Mouse (Mus musculus) myocyte (in vitro differentiated cells): ENCODE measurements around the gene Meis2. TPM values are rescaled to one million over a fixed set of nuclear protein-coding genes. Genes with fewer than 3 reads are reported as not detected.

ENCODE experiments used
- H3K27me3 ChIP-seq: one replicate; pipeline ENCODE4 v1.6.1; 2011; ENCODE audit not compliant: control insufficient read depth, insufficient read depth, insufficient read length
- H3K36me3 ChIP-seq: one replicate; pipeline ENCODE4 v1.6.1; 2011; ENCODE audit not compliant: control insufficient read depth, insufficient read depth
- H3K4me2 ChIP-seq: one replicate; pipeline ENCODE4 v1.6.1; 2011; ENCODE audit warnings: low read depth, control low read depth
- H3K4me3 ChIP-seq: one replicate; pipeline ENCODE4 v1.5.1; 2011; ENCODE audit warnings: mild to moderate bottlenecking, control low read depth, moderate library complexity
- H3K79me2 ChIP-seq: one replicate; pipeline ENCODE4 v1.6.1; 2011; ENCODE audit not compliant: control insufficient read depth, insufficient read depth
- H3ac ChIP-seq: one replicate; pipeline ENCODE4 v1.6.1; 2011; ENCODE audit not compliant: control insufficient read depth, insufficient read length
- CEBPB ChIP-seq: IDR thresholded peaks from 2 replicates; pipeline ENCODE4 v1.6.1; 2011; ENCODE audit warnings: mild to moderate bottlenecking, moderate library complexity; ENCODE audit not compliant: poor library complexity, insufficient read depth, severe bottlenecking
- E2F4 ChIP-seq: IDR thresholded peaks from one replicate; pipeline ENCODE4 v1.6.1; 2011; ENCODE audit warnings: mild to moderate bottlenecking, control low read depth, moderate library complexity; ENCODE audit not compliant: insufficient read depth
- MAX ChIP-seq: IDR thresholded peaks from one replicate; pipeline ENCODE4 v1.6.1; 2011; ENCODE audit warnings: low read depth, mild to moderate bottlenecking, control low read depth
- MYOD1 ChIP-seq, 3 experiments: IDR thresholded peaks; one replicate each; pipeline ENCODE4 v1.6.1; 2011; ENCODE audit warnings: control low read depth in 2 of 3, low read depth in 2 of 3, mild to moderate bottlenecking in 2 of 3, moderate library complexity in 1 of 3; ENCODE audit not compliant: insufficient read length in 2 of 3, control insufficient read depth in 1 of 3
- MYOG ChIP-seq, 3 experiments: IDR thresholded peaks; one replicate each; pipeline ENCODE4 v1.6.1; 2011; ENCODE audit warnings: control low read depth in 2 of 3, low read depth in 2 of 3, mild to moderate bottlenecking in 2 of 3; ENCODE audit not compliant: insufficient read length in 2 of 3, control insufficient read depth in 1 of 3, insufficient read depth in 1 of 3
- POLR2A ChIP-seq: IDR thresholded peaks from one replicate; pipeline ENCODE4 v1.6.1; 2011; ENCODE audit warnings: low read depth, mild to moderate bottlenecking, control low read depth, moderate library complexity; ENCODE audit not compliant: insufficient read length
- POLR2AphosphoS2 ChIP-seq: IDR thresholded peaks from one replicate; pipeline ENCODE4 v1.6.1; 2011; ENCODE audit warnings: low read depth, control low read depth; ENCODE audit not compliant: insufficient read length
- REST ChIP-seq: IDR thresholded peaks from one replicate; pipeline ENCODE4 v1.6.1; 2011; ENCODE audit warnings: mild to moderate bottlenecking, control low read depth, moderate library complexity; ENCODE audit not compliant: insufficient read depth, insufficient read length
- SRF ChIP-seq: IDR thresholded peaks from one replicate; pipeline ENCODE4 v1.6.1; 2011; ENCODE audit warnings: low read depth; ENCODE audit not compliant: control insufficient read depth, insufficient read length
- TCF12 ChIP-seq: IDR thresholded peaks from one replicate; pipeline ENCODE4 v1.6.1; 2011; ENCODE audit warnings: mild to moderate bottlenecking, control low read depth; ENCODE audit not compliant: poor library complexity, insufficient read depth, severe bottlenecking
- TCF3 ChIP-seq: IDR thresholded peaks from one replicate; pipeline ENCODE4 v1.6.1; 2011; ENCODE audit warnings: low read depth, control low read depth; ENCODE audit not compliant: insufficient read length
- USF1 ChIP-seq: IDR thresholded peaks from one replicate; pipeline ENCODE4 v1.6.1; 2011; ENCODE audit warnings: low read depth, mild to moderate bottlenecking, control low read depth, moderate library complexity
- polyA plus RNA-seq: library from polyadenylated mRNA; unstranded; fragments of >200 nt; fragmentation: generic; extraction: Trizol; gene quantifications from one replicate; pipeline ENCODE4 v1.2.1, GENCODE M21; 2012; ENCODE audit warnings: missing spikeins

The Meis2 gene
- polyA plus RNA-seq: 9.3 TPM

DNA sequence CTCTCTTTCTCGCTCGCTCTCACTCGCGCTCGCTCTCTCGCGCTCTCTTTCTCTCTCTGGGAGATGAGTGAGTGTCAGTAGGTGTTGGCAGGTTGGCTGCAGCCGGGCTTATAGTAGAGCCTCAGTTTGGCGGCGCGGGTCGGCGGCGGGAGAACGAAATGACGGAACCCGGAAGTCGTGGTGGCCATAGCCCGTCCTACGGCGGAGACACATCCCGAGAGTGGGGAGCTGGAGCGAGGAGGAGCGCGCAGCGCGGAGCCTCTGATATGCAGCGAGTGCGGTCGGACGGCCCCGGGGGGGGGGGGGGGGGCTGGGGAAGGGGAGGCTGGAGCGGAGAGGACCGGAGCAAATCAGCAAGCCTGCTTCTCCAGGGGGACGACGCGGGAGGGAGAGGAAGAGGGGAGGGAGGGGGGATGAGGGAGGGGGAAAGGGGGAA is at the start of gene Meis2:
Gene Meis2, minus strand, starts transcription at position 270 of the 436 bp plus-strand sequence.
- Histone ChIP-seq H3ac (peak within 1 kb of the TSS; percentile 60), H3K4me3 (peak within 1 kb of the TSS; percentile 98), H3K4me2 (peak within 1 kb of the TSS; percentile 90), H3K27me3 (no peaks in the 10 kb centered on the region), H3K79me2 (peaks cover 35% of the 10 kb centered on the region), H3K36me3 (no peaks in the 10 kb centered on the region)
- TF ChIP-seq MAX: no peak
- TF ChIP-seq POLR2AphosphoS2: peak; percentile 78
- peak; percentile 75 for TF ChIP-seq POLR2A
- TF ChIP-seq E2F4: peak; percentile 59

- no peaks in the 10 kb centered on the region for H3K36me3 ChIP-seq
- no peak overlapping the region for H3ac ChIP-seq
- no peaks in the 10 kb centered on the region for H3K79me2 ChIP-seq
- H3K4me3 ChIP-seq: no peak overlapping the region
- no peak for TF ChIP-seq REST
- TF ChIP-seq MAX: no peak
- TF ChIP-seq E2F4: no peak
- no peak for TF ChIP-seq CEBPB
- no peak for TF ChIP-seq MYOD1 (IDR thresholded peaks at IDR 0.05; ENCODE audit: control insufficient read depth in 1 of 3, insufficient read length in 2 of 3, low read depth in 2 of 3)
- TF ChIP-seq POLR2AphosphoS2: no peak
- TF ChIP-seq SRF: no peak
- no peak for TF ChIP-seq MYOG (IDR thresholded peaks at IDR 0.05; ENCODE audit: control insufficient read depth in 1 of 3, insufficient read depth in 1 of 3, insufficient read length in 2 of 3, low read depth in 2 of 3)
- no peak for TF ChIP-seq TCF12
- H3K4me2 ChIP-seq: peak overlapping the region; percentile 7
- H3K27me3 ChIP-seq: no peaks in the 10 kb centered on the region
These were observed 40.6 kb upstream of the Meis2 start for GRCm38 (mm10) chr2:116106194-116106593.

DNA sequence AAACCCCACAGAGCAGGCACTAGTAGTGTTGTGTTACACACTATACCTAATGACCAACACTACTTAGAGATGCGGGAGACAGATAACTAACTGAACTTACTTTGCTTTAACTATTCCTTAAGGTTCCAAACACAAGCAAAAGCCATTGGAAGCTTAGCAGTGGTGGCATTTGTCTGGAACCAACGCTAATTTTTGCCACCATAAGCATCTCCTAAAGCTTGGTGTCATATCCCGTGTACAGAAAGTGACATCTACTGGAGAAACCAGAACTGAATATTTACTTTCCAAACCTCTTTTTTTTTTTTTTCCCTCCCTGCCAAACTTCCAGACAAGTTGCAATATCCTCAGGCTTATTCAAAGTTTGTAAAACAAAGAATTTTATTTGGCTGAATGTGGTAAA is 39.5 kb upstream of the Meis2 start:
- Histone ChIP-seq H3K36me3 (no peaks in the 10 kb centered on the region), H3K4me2 (no peak overlapping the region), H3K4me3 (no peak overlapping the region), H3ac (no peak overlapping the region), H3K79me2 (no peaks in the 10 kb centered on the region), H3K27me3 (no peaks in the 10 kb centered on the region)
- TF ChIP-seq POLR2AphosphoS2 (no peak), TCF3 (no peak), E2F4 (no peak), SRF (no peak), POLR2A (no peak), MYOG (IDR thresholded peaks at IDR 0.05; ENCODE audit: control insufficient read depth in 1 of 3, insufficient read depth in 1 of 3, insufficient read length in 2 of 3, low read depth in 2 of 3) (no peak), USF1 (no peak), TCF12 (no peak), MYOD1 (IDR thresholded peaks at IDR 0.05; ENCODE audit: control insufficient read depth in 1 of 3, insufficient read length in 2 of 3, low read depth in 2 of 3) (no peak), MAX (no peak)

DNA sequence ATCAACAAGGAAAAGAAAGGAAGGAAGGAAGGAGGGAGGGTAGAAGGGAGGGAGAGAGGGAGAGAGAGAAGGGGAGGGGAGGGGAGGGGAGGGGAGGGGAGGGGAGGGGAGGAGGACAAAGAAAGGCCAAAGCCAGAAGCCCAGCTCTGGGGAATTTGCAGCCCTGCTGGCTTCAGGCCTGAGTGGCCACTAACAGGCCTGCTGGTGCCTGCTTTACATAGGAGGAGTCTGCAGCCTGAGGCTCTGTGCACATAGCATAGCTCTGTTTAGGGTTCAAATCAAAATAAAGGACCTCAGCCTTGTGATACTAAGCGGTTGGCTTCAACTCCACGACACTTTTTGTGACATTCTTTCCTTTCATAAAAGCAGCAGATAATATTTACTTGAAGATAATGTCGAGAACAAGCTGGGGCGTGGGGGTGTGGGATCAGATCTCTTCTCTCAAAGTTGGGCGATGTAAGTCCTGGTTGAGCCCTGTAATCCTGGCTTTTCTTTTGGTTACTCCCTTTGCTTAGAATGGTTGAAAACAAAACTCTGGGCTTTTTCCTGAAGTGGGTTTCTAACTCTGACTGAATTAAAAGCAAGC is 37.9 kb upstream of the Meis2 start:
- Histone ChIP-seq H3ac (no peak overlapping the region), H3K79me2 (no peaks in the 10 kb centered on the region), H3K36me3 (no peaks in the 10 kb centered on the region), H3K4me2 (no peak overlapping the region), H3K27me3 (no peaks in the 10 kb centered on the region), H3K4me3 (no peak overlapping the region)
- TF ChIP-seq CEBPB (peak; percentile 64; the same call in 1 of the 2 replicates), POLR2A (no peak)

DNA sequence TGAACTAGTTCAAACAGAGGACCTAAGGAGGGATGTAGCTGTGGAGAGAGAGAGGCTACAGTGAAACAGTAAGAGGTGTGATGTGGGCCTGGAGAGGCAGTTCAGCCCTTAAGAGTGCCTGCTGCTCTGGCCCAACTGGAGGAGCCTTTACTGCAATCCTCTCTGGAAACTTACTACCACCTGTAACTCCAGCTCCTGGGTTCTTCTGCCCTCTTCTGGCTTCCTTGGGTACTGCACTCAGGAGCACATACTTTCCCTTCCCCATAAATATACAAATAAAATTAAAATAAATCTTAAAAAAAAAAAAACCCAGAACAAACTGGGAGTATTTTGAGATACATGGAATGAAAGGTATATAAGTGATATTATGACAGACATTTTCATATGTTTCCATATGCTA is 35.6 kb upstream of the Meis2 start:
- no peaks in the 10 kb centered on the region for H3K36me3 ChIP-seq
- H3ac ChIP-seq: no peak overlapping the region
- TF ChIP-seq USF1 (no peak), POLR2A (no peak), MYOD1 (IDR thresholded peaks at IDR 0.05; ENCODE audit: control insufficient read depth in 1 of 3, insufficient read length in 2 of 3, low read depth in 2 of 3) (no peak), POLR2AphosphoS2 (no peak), REST (no peak), MYOG (IDR thresholded peaks at IDR 0.05; ENCODE audit: control insufficient read depth in 1 of 3, insufficient read depth in 1 of 3, insufficient read length in 2 of 3, low read depth in 2 of 3) (no peak), E2F4 (no peak), SRF (no peak)
- H3K27me3 ChIP-seq: no peaks in the 10 kb centered on the region
- no peak overlapping the region for H3K4me2 ChIP-seq
- H3K4me3 ChIP-seq: no peak overlapping the region
- no peaks in the 10 kb centered on the region for H3K79me2 ChIP-seq
